In the genomic region with DNA sequence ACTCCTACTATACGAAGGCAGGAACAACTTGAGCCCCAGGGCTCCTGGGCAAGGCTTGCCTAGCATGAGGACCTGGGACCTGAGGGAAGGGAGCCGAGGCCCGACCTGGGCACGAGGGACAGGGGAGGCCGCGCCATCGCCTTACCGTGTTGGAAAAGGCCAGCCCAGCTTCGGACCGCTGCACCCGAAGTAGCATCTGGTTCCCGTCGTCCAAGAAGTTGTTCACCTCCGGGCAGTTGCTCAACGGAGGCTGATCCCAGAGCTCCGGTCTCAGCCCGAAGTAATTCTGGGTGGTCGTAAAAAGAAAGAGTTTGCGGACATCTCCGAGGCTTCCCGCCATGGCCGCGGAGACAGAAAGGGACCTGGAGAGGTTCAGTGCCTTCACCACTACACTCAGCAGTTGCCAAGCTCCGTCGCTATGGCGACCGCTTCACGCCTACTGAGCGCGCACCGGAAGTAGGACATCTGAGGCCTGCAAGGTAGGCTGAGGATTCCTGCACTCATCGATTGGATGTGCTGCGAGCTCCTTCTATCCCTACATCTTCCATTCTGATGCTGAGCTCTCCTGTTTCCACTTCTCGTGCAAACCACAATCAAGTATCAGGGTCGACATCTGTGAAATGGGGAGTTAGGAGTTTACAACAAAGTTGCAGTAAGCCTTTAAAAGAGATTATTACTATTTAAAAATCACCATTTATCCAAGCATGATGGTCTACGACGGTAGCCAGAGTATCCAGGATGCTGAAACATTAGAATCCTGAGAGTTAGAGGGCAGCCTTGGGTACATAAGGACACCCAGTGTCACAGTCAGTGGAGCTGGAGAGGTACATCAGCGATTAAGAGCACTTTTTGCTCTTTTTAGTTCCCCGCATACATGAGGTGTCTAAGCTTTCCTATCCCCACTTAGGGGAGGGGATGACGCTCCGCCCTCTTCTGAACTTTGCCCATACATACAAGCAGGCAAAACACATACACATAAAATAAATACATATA, we compare ENCODE assay signal across 8 mouse cellular contexts. TPM values are rescaled to one million over a fixed set of nuclear protein-coding genes. Genes with fewer than 3 reads are reported as not detected.
DNase-seq lines count a peak whose midpoint lies in the region; ATAC-seq and TF ChIP-seq lines count a peak whose summit lies in the region.

No protein-coding gene starts in this region.

- H3K27me3 ChIP-seq in lung, embryonic 14.5 days (ENCODE audit: insufficient read depth, low read length), result no peaks in the 10 kb centered on the region

- H3K4me1 ChIP-seq in lung, embryonic 14.5 days (ENCODE audit: insufficient read depth), result no peaks in the 10 kb centered on the region
- no peaks in the 10 kb centered on the region for H3K4me1 ChIP-seq in olfactory bulb, adult 2 months (ENCODE audit: control insufficient read depth, insufficient read depth, low read length)

- 0 out of 2 replicates have a peak, but pooled peaks have one; percentile 39 for TF ChIP-seq POLR2A in olfactory bulb, adult 2 months (IDR thresholded peaks at IDR 0.05; ENCODE audit: insufficient read depth, low read depth, low read length)

- no peak for TF ChIP-seq CTCF in lung, embryonic 14.5 days (IDR thresholded peaks at IDR 0.05; ENCODE audit: low read depth)
- 0 out of 2 replicates have a peak, but pooled peaks have one; percentile 18 for TF ChIP-seq CTCF in olfactory bulb, adult 2 months (IDR thresholded peaks at IDR 0.05; ENCODE audit: insufficient read depth, low read depth, low read length)

- peak overlapping the region; percentile 50 for H3K4me3 ChIP-seq in lung, embryonic 14.5 days (ENCODE audit: low read depth, low read length)
- peak overlapping the region; percentile 87 for H3K4me3 ChIP-seq in olfactory bulb, adult 2 months (ENCODE audit: insufficient read depth, low read depth, low read length)

- H3K27ac ChIP-seq in lung, embryonic 14.5 days (ENCODE audit: low read depth), result no peak overlapping the region
- no peak overlapping the region for H3K27ac ChIP-seq in olfactory bulb, adult 2 months (ENCODE audit: insufficient read depth, low read depth, low read length)

- DNase-seq in ES-CJ7 (ENCODE audit: low read depth, low spot score), result peak; percentile 94
- peak; percentile 83 for DNase-seq in cerebellum, adult 8-10 months
- peak; percentile 94 for DNase-seq in forelimb bud, embryonic 11.5 days (ENCODE audit: low read depth, low spot score)
- DNase-seq in layer of hippocampus, adult 8-10 months (ENCODE audit: low spot score in 2 of 2), result peak; percentile 91 to 94
- DNase-seq in lung, embryonic 14.5 days, result peak; percentile 93
- peak; percentile 80 to 81 for DNase-seq in thymus, adult 18-20 months

- H3K36me3 ChIP-seq in lung, embryonic 14.5 days (ENCODE audit: insufficient read depth), result peaks cover 9% of the 10 kb centered on the region; the same call in 1 of the 2 replicates

- peak overlapping the region; percentile 68 for H3K9ac ChIP-seq in lung, embryonic 14.5 days

- ATAC-seq in hematopoietic stem cell, adult 5-6 weeks (replicated peaks in 1 of 2; ENCODE audit: insufficient read depth in 1 of 2, low FRiP score in 2 of 2, low TSS enrichment in 1 of 2, low read depth in 1 of 2, poor library complexity in 2 of 2, severe bottlenecking in 2 of 2), result peak; percentile 99
- peak; percentile 100 for ATAC-seq in lung, embryonic 14.5 days (ENCODE audit: insufficient read depth)

- WGBS in lung, embryonic 14.5 days, result 11% methylated on average over 41 of the region's 41 CpGs
- 9% methylated on average over 41 of the region's 41 CpGs for WGBS in olfactory bulb, adult 2 months

- no peaks in the 10 kb centered on the region for H3K9me3 ChIP-seq in lung, embryonic 14.5 days (ENCODE audit: low read depth, low read length)

- peak overlapping the region; percentile 76 for H3K4me2 ChIP-seq in lung, embryonic 14.5 days

RNA-seq across cellular contexts. Expression of gene Dync2h1, which starts 7.3 kb away (rescaled TPM):
- 10.7 and 12.5 TPM in 2 replicates for total RNA-seq in hematopoietic stem cell, adult 5-6 weeks (2017)
- total RNA-seq in layer of hippocampus, adult 8-10 months (2022), result 10 to 100 TPM; 25.1 to 35.8 (median 30.7) TPM
- 16.0 and 16.5 TPM in 2 replicates for polyA plus RNA-seq in lung, embryonic 14.5 days (2014; fragmentation: Nextera tagmentation; extraction: Ambion mirVana)
- not detected in 2 replicates for polyA plus RNA-seq in olfactory bulb, adult 2 months (2012; ENCODE audit: insufficient read depth, insufficient read length, low replicate concordance, missing spikeins)

RNA-seq across cellular contexts. Expression of gene Dcun1d5, which starts 7.4 kb away (rescaled TPM):
- 90.4 and 94.7 TPM in 2 replicates for total RNA-seq in hematopoietic stem cell, adult 5-6 weeks (2017)
- total RNA-seq in layer of hippocampus, adult 8-10 months (2022), result 10 to 100 TPM; 58.6 to 69.7 (median 68.3) TPM
- 135 TPM in 2 replicates for polyA plus RNA-seq in lung, embryonic 14.5 days (2014; fragmentation: Nextera tagmentation; extraction: Ambion mirVana)
- polyA plus RNA-seq in olfactory bulb, adult 2 months (2012; ENCODE audit: insufficient read depth, insufficient read length, low replicate concordance, missing spikeins), result not detected in 2 replicates
